Mouse (Mus musculus) liver, embryonic 13.5 days (tissue): ENCODE measurements around the gene Mdm4. TPM values are rescaled to one million over a fixed set of nuclear protein-coding genes. Genes with fewer than 3 reads are reported as not detected.
A peak's percentile ranks its signal among the peaks of the same experiment; 100 is the strongest.
"Not testable (repeated sequence)": the region's sequence is repeated elsewhere in the genome, so short reads cannot be mapped to it uniquely, and the experiment has no call there.

Source experiments
- ATAC-seq: fragments of 200-750 bp; cut with Nextera tagmentation; 2 replicates; pipeline ENCODE4 v1.8.0; 2017; ENCODE audit warnings: low read depth, mild to moderate bottlenecking, moderate number of reproducible peaks, moderate library complexity
- DNase-seq: peaks from one replicate; pipeline ENCODE4 v3.0.0; 2022
- H3K27ac ChIP-seq: fragments of 300-500 bp; sonication (generic); 2 replicates; pipeline ENCODE4 v1.5.1; 2015; ENCODE audit warnings: moderate library complexity, mild to moderate bottlenecking, inconsistent platforms
- H3K27me3 ChIP-seq: fragments of 300-500 bp; sonication (generic); 2 replicates; pipeline ENCODE4 v1.6.1; 2015; ENCODE audit warnings: mild to moderate bottlenecking, inconsistent platforms
- H3K36me3 ChIP-seq: fragments of 300-500 bp; sonication (generic); 2 replicates; pipeline ENCODE4 v1.6.1; 2015; ENCODE audit warnings: mild to moderate bottlenecking, inconsistent platforms
- H3K4me1 ChIP-seq: fragments of 300-500 bp; sonication (generic); replicated peaks from 2 replicates; pipeline ENCODE4 v1.6.1; 2015; ENCODE audit warnings: inconsistent platforms
- H3K4me2 ChIP-seq: fragments of 300-500 bp; sonication (generic); 2 replicates; pipeline ENCODE4 v1.6.1; 2015; ENCODE audit warnings: inconsistent platforms, mild to moderate bottlenecking, moderate library complexity
- H3K4me3 ChIP-seq: fragments of 300-500 bp; sonication (generic); replicated peaks from 2 replicates; pipeline ENCODE4 v1.5.1; 2015; ENCODE audit warnings: mild to moderate bottlenecking, inconsistent platforms
- H3K9ac ChIP-seq: fragments of 300-500 bp; sonication (generic); 2 replicates; pipeline ENCODE4 v1.6.1; 2015; ENCODE audit warnings: mild to moderate bottlenecking, inconsistent platforms
- H3K9me3 ChIP-seq: fragments of 300-500 bp; sonication (generic); replicated peaks from 2 replicates; pipeline ENCODE4 v1.6.1; 2016; ENCODE audit warnings: inconsistent platforms
- WGBS: fragments of 180-500 bp; shearing (Covaris S2); methylation state at CpG from one replicate; pipeline ENCODE4 v1.1.7; 2015; ENCODE audit not compliant: insufficient replicate concordance; 5-methylcytosine and 5-hydroxymethylcytosine counted together
- polyA plus RNA-seq: library from polyadenylated mRNA; unstranded; fragments of >200 nt; fragmentation: Nextera tagmentation; extraction: Ambion mirVana; gene quantifications from 2 replicates; pipeline ENCODE4 v1.2.1, GENCODE M21; 2015

Gene Mdm4
- polyA plus RNA-seq, 1 experiment from 2014 or later = 16.8 TPM

DNA sequence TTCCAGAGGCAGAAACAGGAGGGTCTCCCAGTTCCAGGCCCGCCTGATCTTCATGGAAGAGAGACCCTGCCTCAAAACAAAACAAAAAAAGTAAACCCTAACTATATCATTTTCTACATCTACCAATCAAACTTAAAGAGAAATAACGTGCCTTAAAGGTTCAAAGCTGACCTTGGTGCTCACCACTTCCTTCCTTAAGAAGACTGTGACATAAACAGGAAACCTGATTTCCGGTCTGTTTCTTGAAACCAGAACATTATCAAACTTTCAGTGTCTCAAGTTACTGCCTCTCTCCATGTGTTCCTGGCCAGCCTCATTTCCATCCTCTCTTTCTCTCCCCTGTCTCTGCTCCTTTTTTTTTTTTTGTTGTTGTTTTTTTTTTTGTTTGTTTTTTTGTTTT, 617 bp downstream of the Mdm4 start:
- Histone ChIP-seq H3K9me3 (no peaks in the 10 kb centered on the region), H3K4me2 (no peak overlapping the region), H3K4me3 (no peak overlapping the region), H3K36me3 (no peaks in the 10 kb centered on the region), H3K9ac (no peak overlapping the region), H3K27ac (no peak overlapping the region), H3K4me1 (peaks cover 35% of the 10 kb centered on the region), H3K27me3 (no peaks in the 10 kb centered on the region)
- 43% methylated on average over 3 of the region's 3 CpGs for WGBS
- DNase-seq (no peak), ATAC-seq (no peak)

- peak overlapping the region; percentile 11 for H3K4me2 ChIP-seq
- ATAC-seq (peak; percentile 64), DNase-seq (peak; percentile 63)
- peak overlapping the region; percentile 67 for H3K27ac ChIP-seq
- 21% methylated on average over 7 of the region's 7 CpGs for WGBS
- H3K27me3 ChIP-seq = no peaks in the 10 kb centered on the region
- H3K4me1 ChIP-seq = peaks cover 43% of the 10 kb centered on the region
- no peaks in the 10 kb centered on the region for H3K9me3 ChIP-seq
- H3K36me3 ChIP-seq = no peaks in the 10 kb centered on the region
- no peak overlapping the region for H3K9ac ChIP-seq
- no peak overlapping the region for H3K4me3 ChIP-seq
Measured at GRCm38 (mm10) chr1:133027980-133028379, 2.4 kb downstream of the Mdm4 start.

- DNase-seq (no peak), ATAC-seq (no peak)
- no peak overlapping the region for H3K4me2 ChIP-seq
- H3K4me1 ChIP-seq = peaks cover 38% of the 10 kb centered on the region
- peak overlapping the region; percentile 67; the same call in 1 of the 2 replicates for H3K27ac ChIP-seq
- H3K27me3 ChIP-seq = no peaks in the 10 kb centered on the region
- no peak overlapping the region for H3K9ac ChIP-seq
- H3K4me3 ChIP-seq = no peak overlapping the region
- no peaks in the 10 kb centered on the region for H3K9me3 ChIP-seq
- H3K36me3 ChIP-seq = peaks cover under 1% of the 10 kb centered on the region; the same call in 1 of the 2 replicates
- 84% methylated on average over 2 of the region's 2 CpGs for WGBS
Measured at GRCm38 (mm10) chr1:133027126-133027525, 3.2 kb downstream of the Mdm4 start.

DNA sequence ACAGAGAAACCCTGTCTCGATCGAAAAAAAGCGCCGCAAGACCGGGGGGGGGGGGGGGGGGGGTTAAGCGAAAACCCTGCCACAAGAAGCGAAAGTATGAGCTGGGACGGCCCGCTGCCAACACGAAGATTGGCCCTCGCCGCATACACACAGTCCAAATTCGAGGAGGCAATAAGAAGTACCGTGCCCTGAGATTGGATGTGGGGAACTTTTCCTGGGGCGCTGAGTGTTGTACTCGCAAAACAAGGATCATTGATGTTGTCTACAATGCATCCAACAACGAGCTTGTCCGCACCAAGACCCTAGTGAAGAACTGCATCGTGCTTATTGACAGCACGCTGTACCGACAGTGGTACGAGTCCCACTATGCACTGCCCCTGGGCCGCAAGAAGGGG, 4.6 kb downstream of the Mdm4 start:
- 16% methylated on average over 23 of the region's 23 CpGs for WGBS
- DNase-seq, H3K9me3 ChIP-seq, ATAC-seq, H3K36me3 ChIP-seq, H3K27me3 ChIP-seq: not testable (repeated sequence)
- Histone ChIP-seq H3K4me3 (peak overlapping the region; percentile 91), H3K4me1 (peaks cover 44% of the 10 kb centered on the region), H3K27ac (peak overlapping the region; percentile 87), H3K9ac (peak overlapping the region; percentile 95), H3K4me2 (peak overlapping the region; percentile 79)

DNA sequence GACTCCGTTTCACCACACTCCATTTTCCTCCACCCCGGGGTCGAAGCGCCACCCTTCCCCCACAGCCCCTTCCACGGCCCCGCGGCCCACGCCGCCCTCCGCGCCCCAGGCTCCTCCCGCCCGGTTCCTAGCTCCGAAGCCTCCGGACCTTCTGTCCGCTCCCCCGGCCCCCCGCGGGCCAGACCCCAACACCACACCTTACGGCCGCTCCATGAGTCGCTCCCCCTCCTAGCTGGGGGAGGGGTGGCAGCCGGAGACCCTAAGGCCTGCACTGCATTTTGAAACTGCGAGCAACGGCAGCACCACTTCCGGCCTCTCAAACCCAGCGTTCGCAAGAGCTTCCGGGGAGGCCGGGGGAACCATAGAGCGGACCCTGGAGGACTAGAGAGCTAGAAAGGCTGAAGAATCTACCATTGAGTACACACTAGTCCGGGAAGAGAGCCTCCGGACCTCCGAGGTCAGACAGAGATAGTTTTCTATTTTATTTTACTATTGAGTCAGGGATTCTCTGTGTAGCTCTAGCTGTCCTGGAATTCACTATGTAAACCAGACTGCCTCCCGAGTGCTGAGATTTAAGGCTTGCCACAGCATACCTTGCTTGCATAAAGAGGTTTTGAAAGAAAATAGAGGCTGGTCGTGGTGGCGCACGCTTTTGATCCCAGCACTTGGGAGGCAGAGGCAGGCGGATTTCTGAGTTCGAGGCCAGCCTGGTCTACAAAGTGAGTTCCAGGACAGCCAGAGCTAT, 5.1 kb downstream of the Mdm4 start:
- peaks cover 49% of the 10 kb centered on the region for H3K4me1 ChIP-seq
- H3K4me2 ChIP-seq = peak overlapping the region; percentile 79
- peak overlapping the region; percentile 91 for H3K4me3 ChIP-seq
- under 1% methylated on average over 40 of the region's 40 CpGs for WGBS
- peaks cover 4% of the 10 kb centered on the region for H3K36me3 ChIP-seq
- no peaks in the 10 kb centered on the region for H3K9me3 ChIP-seq
- peak overlapping the region; percentile 87 for H3K27ac ChIP-seq
- H3K9ac ChIP-seq = peak overlapping the region; percentile 95
- peak; percentile 88 for DNase-seq
- no peaks in the 10 kb centered on the region for H3K27me3 ChIP-seq
- peak; percentile 97 for ATAC-seq

GRCm38 (mm10) chr1:133024426-133024825, 5.9 kb downstream of the Mdm4 start:
- peak overlapping the region; percentile 87; the same call in 1 of the 2 replicates for H3K27ac ChIP-seq
- DNase-seq = no peak
- 17% methylated on average over 7 of the region's 7 CpGs for WGBS
- H3K9me3 ChIP-seq = no peaks in the 10 kb centered on the region
- H3K4me1 ChIP-seq = peaks cover 57% of the 10 kb centered on the region
- peak overlapping the region; percentile 91 for H3K4me3 ChIP-seq
- no peaks in the 10 kb centered on the region for H3K27me3 ChIP-seq
- peak overlapping the region; percentile 79 for H3K4me2 ChIP-seq
- H3K9ac ChIP-seq = peak overlapping the region; percentile 95
- ATAC-seq = no peak
- H3K36me3 ChIP-seq = peaks cover 4% of the 10 kb centered on the region

DNA sequence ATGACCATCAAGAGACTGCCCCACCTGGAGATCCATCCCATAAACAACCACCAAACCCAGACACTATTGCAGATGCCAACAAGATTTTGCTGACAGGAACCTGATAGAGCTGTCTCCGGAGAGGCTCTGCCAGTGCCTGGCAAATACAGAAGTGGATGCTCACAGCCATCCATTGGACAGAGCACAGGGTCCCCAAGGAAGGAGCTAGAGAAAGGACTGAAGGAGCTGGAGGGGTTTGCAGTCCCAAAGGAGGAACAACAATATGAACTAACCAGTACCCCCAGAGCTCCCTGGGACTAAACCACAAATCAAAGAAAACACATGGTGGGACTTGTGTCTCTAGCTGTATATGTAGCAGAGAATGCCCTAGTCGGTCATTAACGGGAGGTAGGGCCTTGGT, 6.6 kb downstream of the Mdm4 start:
- Histone ChIP-seq H3K9ac (peak overlapping the region; percentile 95), H3K4me2 (peak overlapping the region; percentile 79), H3K4me1 (peaks cover 61% of the 10 kb centered on the region), H3K4me3 (peak overlapping the region; percentile 91), H3K27ac (0 out of 2 replicates have a peak overlapping the region, but pooled peaks have one; percentile 41), H3K36me3 (peaks cover 10% of the 10 kb centered on the region)
- not testable (repeated sequence) for H3K9me3 ChIP-seq, ATAC-seq, DNase-seq, H3K27me3 ChIP-seq
- 43% methylated on average over 3 of the region's 3 CpGs for WGBS

DNA sequence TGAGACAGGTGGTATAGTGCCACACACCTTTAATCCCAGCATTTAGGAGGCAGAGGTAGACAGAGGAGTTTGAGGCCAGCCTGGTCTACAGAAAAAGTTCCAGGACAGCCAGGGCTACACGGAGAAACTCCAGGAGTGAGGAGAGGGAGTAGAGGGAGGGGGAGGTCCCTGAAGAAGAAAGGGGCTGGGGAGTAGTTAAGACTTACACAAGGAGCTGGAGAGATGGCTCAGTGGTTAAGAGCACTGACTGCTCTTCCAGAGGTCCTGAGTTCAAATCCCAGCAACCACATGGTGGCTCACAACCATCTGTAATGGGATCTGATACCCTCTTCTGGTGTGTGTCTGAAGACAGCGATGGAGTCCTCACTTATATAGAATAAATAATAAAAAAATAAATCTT, 8.4 kb downstream of the Mdm4 start:
- H3K4me1 ChIP-seq = peaks cover 43% of the 10 kb centered on the region
- H3K9ac ChIP-seq, ATAC-seq, H3K27ac ChIP-seq, DNase-seq, H3K9me3 ChIP-seq, H3K4me2 ChIP-seq, H3K27me3 ChIP-seq, H3K4me3 ChIP-seq: not testable (repeated sequence)
- H3K36me3 ChIP-seq = peaks cover 25% of the 10 kb centered on the region
- 88% methylated on average over 2 of the region's 2 CpGs for WGBS

GRCm38 (mm10) chr1:133021391-133021790, 9.0 kb downstream of the Mdm4 start:
- no peak overlapping the region for H3K4me3 ChIP-seq
- no peak overlapping the region for H3K9ac ChIP-seq
- H3K36me3 ChIP-seq = peaks cover 31% of the 10 kb centered on the region
- H3K27ac ChIP-seq = no peak overlapping the region; the same call in 1 of the 2 replicates
- ATAC-seq = no peak
- DNase-seq = no peak
- no peak overlapping the region for H3K4me2 ChIP-seq
- peaks cover 39% of the 10 kb centered on the region for H3K4me1 ChIP-seq
- H3K9me3 ChIP-seq = no peaks in the 10 kb centered on the region
- no peaks in the 10 kb centered on the region for H3K27me3 ChIP-seq
- 83% methylated on average over 7 of the region's 7 CpGs for WGBS

- Histone ChIP-seq H3K9ac (peak overlapping the region; percentile 43), H3K4me1 (peaks cover 36% of the 10 kb centered on the region), H3K4me3 (no peak overlapping the region), H3K4me2 (0 out of 2 replicates have a peak overlapping the region, but pooled peaks have one; percentile 23), H3K9me3 (no peaks in the 10 kb centered on the region), H3K27me3 (no peaks in the 10 kb centered on the region), H3K36me3 (peaks cover 41% of the 10 kb centered on the region), H3K27ac (peak overlapping the region; percentile 50)
- ATAC-seq = no peak; the same call in 1 of the 2 replicates
- 59% methylated on average over 3 of the region's 3 CpGs for WGBS
- no peak for DNase-seq
Measured at GRCm38 (mm10) chr1:133020137-133020894, 10.0 kb downstream of the Mdm4 start.

GRCm38 (mm10) chr1:133019312-133019711, 11.0 kb downstream of the Mdm4 start:
- no peak for DNase-seq
- ATAC-seq = no peak
- H3K36me3 ChIP-seq = peaks cover 50% of the 10 kb centered on the region

More at GRCm38 (mm10) chr1:133019312-133019711, 11.0 kb downstream of the Mdm4 start:
- Histone ChIP-seq H3K4me2 (no peak overlapping the region), H3K4me3 (no peak overlapping the region), H3K27ac (no peak overlapping the region), H3K4me1 (peaks cover 34% of the 10 kb centered on the region), H3K27me3 (no peaks in the 10 kb centered on the region), H3K9me3 (no peaks in the 10 kb centered on the region), H3K9ac (no peak overlapping the region)
